Mouse (Mus musculus) midbrain, embryonic 14.5 days (tissue): ENCODE measurements around the gene Ftsj3. TPM values are rescaled to one million over a fixed set of nuclear protein-coding genes. Genes with fewer than 3 reads are reported as not detected.

Experiments used
- ATAC-seq: fragments of 200-750 bp; cut with Nextera tagmentation; 2 replicates; pipeline ENCODE4 v1.8.0; 2017; ENCODE audit warnings: moderate number of reproducible peaks, moderate library complexity; ENCODE audit not compliant: low FRiP score, low TSS enrichment
- DNase-seq: peaks from one replicate; pipeline ENCODE4 v3.0.0-alpha.2; 2015
- H3K27ac ChIP-seq: fragments of 300-500 bp; sonication (generic); replicated peaks from 2 replicates; pipeline ENCODE4 v1.5.1; 2014; ENCODE audit warnings: mild to moderate bottlenecking, low read depth, low read length, moderate library complexity
- H3K27me3 ChIP-seq: fragments of 300-500 bp; sonication (generic); 2 replicates; pipeline ENCODE4 v1.6.1; 2014; ENCODE audit warnings: low read length, control low read depth, mixed read lengths; ENCODE audit not compliant: control insufficient read depth, insufficient read depth
- H3K36me3 ChIP-seq: fragments of 300-500 bp; sonication (generic); 2 replicates; pipeline ENCODE4 v1.6.1; 2014; ENCODE audit warnings: low read length, control low read depth; ENCODE audit not compliant: control insufficient read depth, insufficient read depth
- H3K4me1 ChIP-seq: fragments of 300-500 bp; sonication (generic); 2 replicates; pipeline ENCODE4 v1.6.1; 2014; ENCODE audit warnings: mild to moderate bottlenecking, antibody characterized with exemption, low read length, control low read depth; ENCODE audit not compliant: control insufficient read depth, insufficient read depth
- H3K4me2 ChIP-seq: fragments of 300-500 bp; sonication (generic); 2 replicates; pipeline ENCODE4 v1.6.1; 2014; ENCODE audit warnings: mild to moderate bottlenecking, low read length, moderate library complexity
- H3K4me3 ChIP-seq: fragments of 300-500 bp; sonication (generic); replicated peaks from 2 replicates; pipeline ENCODE4 v1.5.1; 2014; ENCODE audit warnings: low read depth, low read length
- H3K9ac ChIP-seq: fragments of 300-500 bp; sonication (generic); replicated peaks from 2 replicates; pipeline ENCODE4 v1.6.1; 2014; ENCODE audit warnings: mild to moderate bottlenecking, low read length, moderate library complexity
- H3K9me3 ChIP-seq: fragments of 300-500 bp; sonication (generic); 2 replicates; pipeline ENCODE4 v1.6.1; 2016; ENCODE audit warnings: low read length, control low read depth, mixed read lengths; ENCODE audit not compliant: control insufficient read depth
- WGBS: fragments of 180-500 bp; shearing (Covaris S2); extraction: QIAGEN DNeasy Blood & Tissue Kit; methylation state at CpG from one replicate; pipeline ENCODE4 v1.1.7; 2014; 5-methylcytosine and 5-hydroxymethylcytosine counted together
- polyA plus RNA-seq: library from polyadenylated mRNA; unstranded; fragments of >200 nt; fragmentation: Nextera tagmentation; extraction: Ambion mirVana; gene quantifications from 2 replicates; pipeline ENCODE4 v1.2.1, GENCODE M21; 2014

The Ftsj3 gene
- 22.0 and 30.2 TPM in 2 replicates for polyA plus RNA-seq

- ATAC-seq = peak; percentile 96
- Histone ChIP-seq H3K4me1 (peaks cover 21% of the 10 kb centered on the region), H3K27ac (peak within 1 kb of the TSS; percentile 75), H3K4me2 (peak within 1 kb of the TSS; percentile 97), H3K27me3 (no peaks in the 10 kb centered on the region), H3K4me3 (peak within 1 kb of the TSS; percentile 84), H3K9me3 (no peaks in the 10 kb centered on the region), H3K36me3 (peaks cover 54% of the 10 kb centered on the region), H3K9ac (peak within 1 kb of the TSS; percentile 74)
- DNase-seq = peak; percentile 99
- WGBS = under 1% methylated on average over 42 of the region's 42 CpGs
Observed at GRCm38 (mm10) chr11:106255685-106256451, at the start of gene Ftsj3, which contains the start of gene Psmc5. Gene Ftsj3, minus strand, starts transcription at chr11:106256079. Gene Psmc5, plus strand, starts transcription at chr11:106256154.

- Histone ChIP-seq H3K36me3 (no peaks in the 10 kb centered on the region), H3K9ac (no peak overlapping the region), H3K27me3 (no peaks in the 10 kb centered on the region), H3K27ac (no peak overlapping the region), H3K4me3 (no peak overlapping the region), H3K4me2 (no peak overlapping the region), H3K4me1 (no peaks in the 10 kb centered on the region), H3K9me3 (no peaks in the 10 kb centered on the region)
- no peak for ATAC-seq
- WGBS = 86% methylated on average over 10 of the region's 10 CpGs
- no peak for DNase-seq
Observed at GRCm38 (mm10) chr11:106305348-106306064, 49.6 kb upstream of the Ftsj3 start.

GRCm38 (mm10) chr11:106302634-106303033 lies 46.8 kb upstream of the Ftsj3 start:
- ATAC-seq (no peak), DNase-seq (peak; percentile 72)
- 16% methylated on average over 2 of the region's 2 CpGs for WGBS
- Histone ChIP-seq H3K4me2 (no peak overlapping the region), H3K27ac (no peak overlapping the region), H3K9ac (no peak overlapping the region), H3K4me3 (no peak overlapping the region), H3K36me3 (no peaks in the 10 kb centered on the region), H3K9me3 (no peaks in the 10 kb centered on the region), H3K4me1 (no peaks in the 10 kb centered on the region), H3K27me3 (no peaks in the 10 kb centered on the region)

- Histone ChIP-seq H3K4me2 (no peak within 1 kb of the TSS), H3K9me3 (no peaks in the 10 kb centered on the region), H3K4me3 (no peak within 1 kb of the TSS), H3K27me3 (no peaks in the 10 kb centered on the region), H3K27ac (no peak within 1 kb of the TSS), H3K4me1 (no peaks in the 10 kb centered on the region), H3K9ac (no peak within 1 kb of the TSS), H3K36me3 (no peaks in the 10 kb centered on the region)
- DNase-seq (no peak), ATAC-seq (no peak)
- WGBS = 86% methylated on average over 9 of the region's 9 CpGs
Observed at GRCm38 (mm10) chr11:106301765-106302164, 45.9 kb upstream of the Ftsj3 start, which contains the start of gene Gh. Gene Gh, minus strand, starts transcription at chr11:106301865.

- H3K36me3 ChIP-seq = no peaks in the 10 kb centered on the region
- H3K9ac ChIP-seq = no peak overlapping the region
- H3K4me3 ChIP-seq = no peak overlapping the region
- no peak for ATAC-seq
- H3K27ac ChIP-seq = no peak overlapping the region
- no peaks in the 10 kb centered on the region for H3K9me3 ChIP-seq
- DNase-seq = no peak
- WGBS = 84% methylated on average over 2 of the region's 2 CpGs
- no peaks in the 10 kb centered on the region for H3K27me3 ChIP-seq
- H3K4me2 ChIP-seq = no peak overlapping the region
- H3K4me1 ChIP-seq = no peaks in the 10 kb centered on the region
Observed at GRCm38 (mm10) chr11:106291861-106292260, 36.0 kb upstream of the Ftsj3 start.

GRCm38 (mm10) chr11:106290376-106290775 lies 34.5 kb upstream of the Ftsj3 start:
- no peak for ATAC-seq
- WGBS = 94% methylated on average over 5 of the region's 5 CpGs
- no peak overlapping the region for H3K4me3 ChIP-seq

GRCm38 (mm10) chr11:106289369-106289768 lies 33.5 kb upstream of the Ftsj3 start:
- H3K9ac ChIP-seq = no peak overlapping the region
- WGBS = 72% methylated on average over 8 of the region's 8 CpGs
- H3K27ac ChIP-seq = no peak overlapping the region
- H3K9me3 ChIP-seq = no peaks in the 10 kb centered on the region
- H3K36me3 ChIP-seq = no peaks in the 10 kb centered on the region
- H3K4me3 ChIP-seq = no peak overlapping the region
- ATAC-seq (no peak), DNase-seq (peak; percentile 61)
- no peaks in the 10 kb centered on the region for H3K27me3 ChIP-seq
- no peak overlapping the region for H3K4me2 ChIP-seq
- no peaks in the 10 kb centered on the region for H3K4me1 ChIP-seq

More at GRCm38 (mm10) chr11:106290376-106290775, 34.5 kb upstream of the Ftsj3 start:
- no peak for DNase-seq
- Histone ChIP-seq H3K27ac (no peak overlapping the region), H3K9ac (no peak overlapping the region), H3K36me3 (no peaks in the 10 kb centered on the region), H3K9me3 (no peaks in the 10 kb centered on the region), H3K4me2 (no peak overlapping the region), H3K27me3 (no peaks in the 10 kb centered on the region), H3K4me1 (no peaks in the 10 kb centered on the region)

GRCm38 (mm10) chr11:106286987-106287386 lies 31.1 kb upstream of the Ftsj3 start:
- WGBS = 68% methylated on average over 11 of the region's 11 CpGs

More at GRCm38 (mm10) chr11:106286987-106287386, 31.1 kb upstream of the Ftsj3 start:
- no peak for DNase-seq
- H3K4me1 ChIP-seq = no peaks in the 10 kb centered on the region
- no peak for ATAC-seq
- H3K4me2 ChIP-seq = no peak overlapping the region
- no peaks in the 10 kb centered on the region for H3K27me3 ChIP-seq
- no peak overlapping the region for H3K9ac ChIP-seq
- no peaks in the 10 kb centered on the region for H3K9me3 ChIP-seq
- H3K27ac ChIP-seq = no peak overlapping the region
- no peak overlapping the region for H3K4me3 ChIP-seq
- H3K36me3 ChIP-seq = no peaks in the 10 kb centered on the region
